Mouse (Mus musculus) heart, adult 2 months (tissue): Measurements from ENCODE around the gene Tnfaip8l3. TPM values are rescaled to one million over a fixed set of nuclear protein-coding genes. Genes with fewer than 3 reads are reported as not detected.

Experiments
- DNase-seq, 2 experiments: peaks; one replicate each; pipeline ENCODE4 v3.0.0; 2021
- H3K27ac ChIP-seq: fragments of 200-600 bp; 2 replicates; pipeline ENCODE4 v1.8.1; 2022
- H3K27me3 ChIP-seq: fragments of 200-500 bp; 2 replicates; pipeline ENCODE4 v1.6.1; 2012; ENCODE audit warnings: mild to moderate bottlenecking, low read length, inconsistent platforms, mixed read lengths; ENCODE audit not compliant: control insufficient read depth, insufficient read depth
- H3K36me3 ChIP-seq: fragments of 200-500 bp; 2 replicates; pipeline ENCODE4 v1.6.1; 2012; ENCODE audit warnings: low read length, inconsistent platforms; ENCODE audit not compliant: control insufficient read depth, insufficient read depth
- H3K4me1 ChIP-seq: fragments of 200-500 bp; 2 replicates; pipeline ENCODE4 v1.6.1; 2011; ENCODE audit warnings: low read length; ENCODE audit not compliant: control insufficient read depth, insufficient read depth
- H3K4me3 ChIP-seq: fragments of 200-600 bp; 2 replicates; pipeline ENCODE4 v1.8.1; 2022
- H3K79me2 ChIP-seq: fragments of 200-500 bp; replicated peaks from 2 replicates; pipeline ENCODE4 v1.6.1; 2012; ENCODE audit warnings: mild to moderate bottlenecking, inconsistent platforms, low read length, moderate library complexity, mixed read lengths; ENCODE audit not compliant: control insufficient read depth, insufficient read depth
- H3K9ac ChIP-seq: fragments of 200-500 bp; 2 replicates; pipeline ENCODE4 v1.6.1; 2012; ENCODE audit warnings: low read depth, mild to moderate bottlenecking, control low read depth, inconsistent platforms, low read length, mixed read lengths
- CTCF ChIP-seq: fragments of 200-600 bp; IDR thresholded peaks from 2 replicates; pipeline ENCODE4 v1.8.1; 2022; ENCODE audit warnings: antibody characterized with exemption, mild to moderate bottlenecking, moderate library complexity
- EP300 ChIP-seq: fragments of 200-500 bp; IDR thresholded peaks from 2 replicates; pipeline ENCODE4 v1.6.1; 2011; ENCODE audit warnings: low read depth, low read length, control low read depth; ENCODE audit not compliant: insufficient read depth
- POLR2A ChIP-seq: fragments of 200-500 bp; IDR thresholded peaks from 2 replicates; pipeline ENCODE4 v1.6.1; 2011; ENCODE audit warnings: mild to moderate bottlenecking, low read depth, low read length, control low read depth; ENCODE audit not compliant: insufficient read depth
- WGBS: fragments of 180-500 bp; shearing (Covaris S2); methylation state at CpG from one replicate; pipeline ENCODE4 v1.1.7; 2018; 5-methylcytosine and 5-hydroxymethylcytosine counted together
- intact Hi-C: fragments of 180-260 bp; cut with DNase I; formaldehyde crosslinking; loops from one replicate; pipeline ENCODE4 v1.15.1; 2025
- polyA plus RNA-seq: library from polyadenylated mRNA; depleted of rRNA; stranded (reverse); fragments of >200 nt; gene quantifications from 2 replicates; pipeline ENCODE4 v1.2.3, GENCODE M21; 2012
- total RNA-seq, 2 experiments: library from RNA; stranded (reverse); gene quantifications; 2 replicates each; pipeline ENCODE4 v1.2.3; 2021

Tnfaip8l3 gene
- total and polyA plus RNA-seq, 3 experiments, result 0.16 to 0.26 (median 0.20) TPM

DNA sequence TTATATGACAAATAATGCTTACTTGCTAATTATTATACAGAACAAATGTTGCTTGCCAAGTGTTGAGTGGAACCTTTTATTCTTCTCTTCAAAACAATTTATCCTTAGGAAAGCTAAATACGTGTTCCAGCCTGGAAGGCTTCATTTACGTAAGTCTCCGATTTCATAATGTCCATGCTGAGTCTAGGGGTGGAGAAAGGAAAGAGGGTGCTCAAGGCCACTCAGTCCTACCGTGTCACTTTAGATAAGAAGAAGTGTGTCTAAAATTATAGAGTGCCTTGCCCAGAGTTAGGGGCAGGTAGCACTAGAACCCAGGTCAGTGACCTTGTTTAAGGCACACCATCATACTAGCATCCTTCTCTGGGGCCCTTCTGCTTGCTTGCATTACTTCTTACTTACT lies 5.5 kb upstream of the Tnfaip8l3 start:
- intact Hi-C loops, result no loop called here
- Histone ChIP-seq H3K27ac (no peak overlapping the region), H3K4me3 (no peak overlapping the region), H3K9ac (no peak overlapping the region), H3K79me2 (no peaks in the 10 kb centered on the region), H3K36me3 (no peaks in the 10 kb centered on the region), H3K27me3 (no peaks in the 10 kb centered on the region), H3K4me1 (no peaks in the 10 kb centered on the region)
- WGBS, result 68% methylated on average over 4 of the region's 4 CpGs
- DNase-seq, result no peak
- no peak for TF ChIP-seq POLR2A
- TF ChIP-seq CTCF, result no peak
- no peak for TF ChIP-seq EP300

DNA sequence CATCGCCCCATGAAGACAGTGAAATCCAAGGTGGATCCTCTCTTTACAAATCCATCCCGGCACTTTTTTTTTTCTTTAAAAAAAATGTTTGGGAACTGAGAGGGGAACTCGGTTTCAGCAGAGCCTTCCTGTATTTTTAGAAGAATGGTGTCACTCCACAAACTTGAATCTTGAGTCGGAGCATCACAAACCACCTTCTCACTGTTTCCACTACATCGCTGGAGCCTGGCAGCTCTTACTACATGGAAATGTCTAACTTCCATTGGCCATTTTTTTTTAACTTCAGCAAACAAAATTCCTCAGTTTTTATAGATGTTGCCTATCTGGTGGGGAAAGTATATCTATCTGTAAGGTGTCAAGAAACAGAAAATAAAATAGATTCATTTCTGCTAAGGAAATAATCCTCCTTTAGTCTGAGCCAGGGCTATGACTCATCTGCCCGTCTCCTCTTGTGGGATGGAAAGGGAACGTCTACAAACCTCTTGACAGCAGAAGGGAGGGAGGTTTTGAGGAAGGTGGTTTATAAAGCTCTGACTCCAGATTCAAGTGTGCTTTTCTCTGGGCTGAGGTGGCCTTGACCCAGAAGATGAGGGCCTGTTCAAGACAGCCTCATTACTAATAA lies 3.4 kb upstream of the Tnfaip8l3 start:
- no peak overlapping the region for H3K9ac ChIP-seq
- H3K27me3 ChIP-seq, result no peaks in the 10 kb centered on the region; the same call in 1 of the 2 replicates
- TF ChIP-seq CTCF, result no peak
- TF ChIP-seq EP300, result no peak
- DNase-seq, result no peak
- no peak overlapping the region for H3K4me3 ChIP-seq
- intact Hi-C loops, result no loop called here
- H3K4me1 ChIP-seq, result no peaks in the 10 kb centered on the region
- no peaks in the 10 kb centered on the region for H3K36me3 ChIP-seq
- H3K79me2 ChIP-seq, result no peaks in the 10 kb centered on the region
- H3K27ac ChIP-seq, result no peak overlapping the region
- 37% methylated on average over 7 of the region's 7 CpGs for WGBS

DNA sequence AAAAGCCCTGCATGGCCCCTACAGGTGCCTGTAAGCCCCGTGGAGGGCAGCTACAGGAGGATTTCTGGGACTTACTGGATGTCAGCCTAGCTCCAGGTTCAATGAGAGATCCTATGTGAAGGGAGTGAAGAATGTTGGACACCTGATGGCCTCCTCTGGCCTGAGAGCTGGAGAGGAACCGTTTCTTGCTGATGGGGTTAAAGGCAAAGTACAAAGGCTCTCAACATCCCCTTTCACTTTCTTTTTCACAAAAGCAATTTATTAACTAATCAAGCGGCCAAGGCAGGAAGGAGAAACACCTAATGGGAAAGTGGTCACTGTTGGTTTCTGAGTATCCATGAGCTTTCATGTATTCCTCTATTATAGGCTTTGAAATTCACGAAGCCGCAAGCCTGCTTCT lies 1.0 kb upstream of the Tnfaip8l3 start:
- H3K27me3 ChIP-seq, result no peaks in the 10 kb centered on the region; the same call in 1 of the 2 replicates
- no peaks in the 10 kb centered on the region for H3K36me3 ChIP-seq
- no peaks in the 10 kb centered on the region for H3K79me2 ChIP-seq
- no peak for TF ChIP-seq CTCF
- no peak for TF ChIP-seq POLR2A
- no peak for TF ChIP-seq EP300
- peak overlapping the region; percentile 54 for H3K27ac ChIP-seq
- WGBS, result 41% methylated on average over 5 of the region's 5 CpGs
- H3K4me3 ChIP-seq, result peak overlapping the region; percentile 49
- intact Hi-C loops, result no loop called here
- no peak for DNase-seq
- no peak overlapping the region for H3K9ac ChIP-seq
- H3K4me1 ChIP-seq, result no peaks in the 10 kb centered on the region

DNA sequence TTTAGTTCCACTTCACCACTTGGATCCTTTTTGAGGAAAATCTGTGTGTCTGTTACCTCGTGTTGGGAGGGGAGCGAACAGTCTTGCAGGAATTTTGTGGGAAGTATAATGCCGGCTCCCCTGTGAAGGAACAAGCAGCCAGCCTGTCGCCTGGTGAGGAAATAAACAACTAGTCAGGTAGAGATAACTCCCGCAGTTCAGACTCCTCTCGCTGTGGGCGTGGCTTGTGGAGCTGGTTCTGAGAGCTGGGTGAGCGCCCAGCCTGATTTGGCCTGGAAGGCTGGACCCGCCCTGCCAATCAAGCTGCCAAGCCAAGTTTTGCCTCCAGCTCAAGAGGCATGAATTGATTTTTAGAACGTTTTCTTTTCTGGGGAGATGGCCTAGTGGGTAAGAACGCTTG lies 589 bp upstream of the Tnfaip8l3 start:
- Histone ChIP-seq H3K27ac (peak overlapping the region; percentile 54), H3K27me3 (no peaks in the 10 kb centered on the region; the same call in 1 of the 2 replicates), H3K36me3 (no peaks in the 10 kb centered on the region), H3K4me3 (peak overlapping the region; percentile 49), H3K9ac (peak overlapping the region; percentile 18; the same call in 1 of the 2 replicates), H3K79me2 (no peaks in the 10 kb centered on the region), H3K4me1 (no peaks in the 10 kb centered on the region)
- DNase-seq, result peak; percentile 81 to 87
- TF ChIP-seq POLR2A (0 out of 2 replicates have a peak, but pooled peaks have one; percentile 28), CTCF (no peak), EP300 (no peak)
- under 1% methylated on average over 11 of the region's 11 CpGs for WGBS
- intact Hi-C loops, result no loop called here

DNA sequence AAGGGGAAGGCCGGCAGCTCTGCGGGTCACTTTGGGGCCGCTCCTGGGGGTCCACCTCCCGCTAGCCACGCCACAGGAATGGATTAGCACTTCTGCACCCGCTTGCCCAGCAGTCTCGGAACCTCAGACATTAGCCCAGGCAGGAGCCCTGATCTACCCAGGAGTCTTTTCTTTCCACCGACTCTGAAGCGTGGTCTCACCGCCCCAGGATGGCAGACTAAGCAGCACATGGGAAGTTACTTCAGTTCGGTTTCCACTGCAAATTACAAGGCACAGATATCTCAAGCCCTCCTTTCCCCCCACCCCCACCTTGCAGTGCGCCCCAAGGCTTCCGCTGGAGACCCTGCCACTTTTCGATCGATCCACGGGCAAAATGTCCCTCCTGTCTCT lies 551 bp downstream of the Tnfaip8l3 start:
- Histone ChIP-seq H3K79me2 (no peaks in the 10 kb centered on the region), H3K9ac (no peak overlapping the region; the same call in 1 of the 2 replicates), H3K27me3 (no peaks in the 10 kb centered on the region; the same call in 1 of the 2 replicates), H3K4me1 (no peaks in the 10 kb centered on the region), H3K36me3 (no peaks in the 10 kb centered on the region), H3K4me3 (peak overlapping the region; percentile 49; the same call in 1 of the 2 replicates), H3K27ac (no peak overlapping the region)
- no peak for DNase-seq
- TF ChIP-seq CTCF, result no peak
- TF ChIP-seq POLR2A, result no peak
- no peak for TF ChIP-seq EP300
- intact Hi-C loops, result no loop called here
- 6% methylated on average over 16 of the region's 16 CpGs for WGBS

DNA sequence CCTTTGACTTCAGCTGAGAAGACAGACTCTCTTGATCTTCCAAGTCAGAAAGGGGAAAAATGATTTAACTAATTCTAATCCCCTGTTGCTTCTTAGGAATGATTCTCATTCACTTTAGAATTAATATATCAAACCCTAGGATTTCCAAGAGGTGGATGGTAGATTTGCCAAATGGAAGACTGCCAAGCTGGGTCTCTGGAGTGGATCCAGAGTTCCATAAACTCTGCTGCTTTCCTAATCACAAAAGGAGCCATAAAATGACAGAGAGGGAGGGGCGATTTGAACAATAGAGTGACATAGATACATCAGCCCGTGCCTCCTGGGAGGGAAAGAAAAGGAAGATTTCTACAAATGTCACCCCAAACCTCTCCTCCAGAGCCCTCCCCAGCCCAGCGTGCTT lies 3.4 kb downstream of the Tnfaip8l3 start:
- 45% methylated on average over 3 of the region's 3 CpGs for WGBS
- H3K79me2 ChIP-seq, result no peaks in the 10 kb centered on the region
- H3K9ac ChIP-seq, result no peak overlapping the region
- intact Hi-C loops, result no loop called here
- no peaks in the 10 kb centered on the region; the same call in 1 of the 2 replicates for H3K27me3 ChIP-seq
- no peak for TF ChIP-seq EP300
- no peak for TF ChIP-seq CTCF
- TF ChIP-seq POLR2A, result no peak
- H3K27ac ChIP-seq, result no peak overlapping the region
- no peak for DNase-seq
- no peaks in the 10 kb centered on the region for H3K36me3 ChIP-seq
- H3K4me3 ChIP-seq, result no peak overlapping the region
- no peaks in the 10 kb centered on the region for H3K4me1 ChIP-seq
